Mouse (Mus musculus): ENCODE data around the gene Fry. TPM values are rescaled to one million over a fixed set of nuclear protein-coding genes. Genes with fewer than 3 reads are reported as not detected.

Fry gene
- polyA plus RNA-seq, 1 experiment from 2014 or later = 22.4 TPM

- ATAC-seq (ENCODE audit: low FRiP score) (no peak), DNase-seq (ENCODE audit: low spot score) (no peak)
- H3K4me1 ChIP-seq (replicated peaks; ENCODE audit: control insufficient read depth, insufficient read depth, low read length) = no peaks in the 10 kb centered on the region
- H3K36me3 ChIP-seq (ENCODE audit: control insufficient read depth, insufficient read depth, low read length) = no peaks in the 10 kb centered on the region
- H3K27ac ChIP-seq (ENCODE audit: low read depth, low read length) = no peak overlapping the region
- H3K4me3 ChIP-seq (ENCODE audit: low read depth, low read length) = no peak overlapping the region
- no peak overlapping the region for H3K4me2 ChIP-seq (replicated peaks; ENCODE audit: low read depth, low read length)
- no peaks in the 10 kb centered on the region for H3K9me3 ChIP-seq (ENCODE audit: control insufficient read depth, low read length)
- no peaks in the 10 kb centered on the region for H3K27me3 ChIP-seq (ENCODE audit: control insufficient read depth, insufficient read depth, low read length)
- no peak overlapping the region for H3K9ac ChIP-seq (ENCODE audit: low read depth, low read length)
- 70% methylated on average over 7 of the region's 7 CpGs for WGBS
These were observed 89.6 kb downstream of the Fry start for GRCm38 (mm10) chr5:150208009-150208408.

- Histone ChIP-seq H3K36me3 (ENCODE audit: control insufficient read depth, insufficient read depth, low read length) (no peaks in the 10 kb centered on the region), H3K9ac (ENCODE audit: low read depth, low read length) (no peak overlapping the region), H3K9me3 (ENCODE audit: control insufficient read depth, low read length) (no peaks in the 10 kb centered on the region), H3K4me1 (replicated peaks; ENCODE audit: control insufficient read depth, insufficient read depth, low read length) (no peaks in the 10 kb centered on the region), H3K4me2 (replicated peaks; ENCODE audit: low read depth, low read length) (no peak overlapping the region), H3K4me3 (ENCODE audit: low read depth, low read length) (no peak overlapping the region), H3K27me3 (ENCODE audit: control insufficient read depth, insufficient read depth, low read length) (no peaks in the 10 kb centered on the region), H3K27ac (ENCODE audit: low read depth, low read length) (no peak overlapping the region)
- no peak for ATAC-seq (ENCODE audit: low FRiP score)
- no peak for DNase-seq (ENCODE audit: low spot score)
- 90% methylated on average over 6 of the region's 6 CpGs for WGBS
These were observed 95.6 kb downstream of the Fry start for GRCm38 (mm10) chr5:150214081-150214480.

- WGBS = 67% methylated on average over 11 of the region's 11 CpGs
- ATAC-seq (ENCODE audit: low FRiP score) (no peak), DNase-seq (ENCODE audit: low spot score) (no peak)
- no peak overlapping the region for H3K4me2 ChIP-seq (replicated peaks; ENCODE audit: low read depth, low read length)
- no peaks in the 10 kb centered on the region for H3K36me3 ChIP-seq (ENCODE audit: control insufficient read depth, insufficient read depth, low read length)
- no peak overlapping the region for H3K27ac ChIP-seq (ENCODE audit: low read depth, low read length)
- no peak overlapping the region for H3K4me3 ChIP-seq (ENCODE audit: low read depth, low read length)
- H3K9me3 ChIP-seq (ENCODE audit: control insufficient read depth, low read length) = no peaks in the 10 kb centered on the region
- no peaks in the 10 kb centered on the region for H3K27me3 ChIP-seq (ENCODE audit: control insufficient read depth, insufficient read depth, low read length)
- no peaks in the 10 kb centered on the region for H3K4me1 ChIP-seq (replicated peaks; ENCODE audit: control insufficient read depth, insufficient read depth, low read length)
- no peak overlapping the region for H3K9ac ChIP-seq (ENCODE audit: low read depth, low read length)
These were observed 97.6 kb downstream of the Fry start for GRCm38 (mm10) chr5:150216066-150216465.

- H3K36me3 ChIP-seq (ENCODE audit: control insufficient read depth, insufficient read depth, low read length) = no peaks in the 10 kb centered on the region
- no peaks in the 10 kb centered on the region for H3K9me3 ChIP-seq (ENCODE audit: control insufficient read depth, low read length)
- ATAC-seq (ENCODE audit: low FRiP score) (no peak), DNase-seq (ENCODE audit: low spot score) (no peak)
- H3K9ac ChIP-seq (ENCODE audit: low read depth, low read length) = no peak overlapping the region
- H3K27ac ChIP-seq (ENCODE audit: low read depth, low read length) = no peak overlapping the region
- no peaks in the 10 kb centered on the region for H3K27me3 ChIP-seq (ENCODE audit: control insufficient read depth, insufficient read depth, low read length)
- H3K4me2 ChIP-seq (replicated peaks; ENCODE audit: low read depth, low read length) = no peak overlapping the region
- H3K4me3 ChIP-seq (ENCODE audit: low read depth, low read length) = no peak overlapping the region
- H3K4me1 ChIP-seq (replicated peaks; ENCODE audit: control insufficient read depth, insufficient read depth, low read length) = no peaks in the 10 kb centered on the region
- WGBS = 91% methylated on average over 8 of the region's 8 CpGs
These were observed 101.0 kb downstream of the Fry start for GRCm38 (mm10) chr5:150219457-150219856.

GRCm38 (mm10) chr5:150220333-150220732 is 101.9 kb downstream of the Fry start:
- H3K27me3 ChIP-seq (ENCODE audit: control insufficient read depth, insufficient read depth, low read length) = no peaks in the 10 kb centered on the region
- H3K36me3 ChIP-seq (ENCODE audit: control insufficient read depth, insufficient read depth, low read length) = no peaks in the 10 kb centered on the region
- no peak overlapping the region for H3K27ac ChIP-seq (ENCODE audit: low read depth, low read length)
- H3K4me3 ChIP-seq (ENCODE audit: low read depth, low read length) = no peak overlapping the region
- no peak for ATAC-seq (ENCODE audit: low FRiP score)
- H3K9ac ChIP-seq (ENCODE audit: low read depth, low read length) = no peak overlapping the region
- 40% methylated on average over 7 of the region's 7 CpGs for WGBS
- peak; percentile 59 for DNase-seq (ENCODE audit: low spot score)
- H3K9me3 ChIP-seq (ENCODE audit: control insufficient read depth, low read length) = no peaks in the 10 kb centered on the region
- H3K4me1 ChIP-seq (replicated peaks; ENCODE audit: control insufficient read depth, insufficient read depth, low read length) = no peaks in the 10 kb centered on the region
- no peak overlapping the region for H3K4me2 ChIP-seq (replicated peaks; ENCODE audit: low read depth, low read length)

- Histone ChIP-seq H3K9me3 (ENCODE audit: control insufficient read depth, low read length) (no peaks in the 10 kb centered on the region), H3K4me1 (replicated peaks; ENCODE audit: control insufficient read depth, insufficient read depth, low read length) (no peaks in the 10 kb centered on the region), H3K27ac (ENCODE audit: low read depth, low read length) (no peak overlapping the region), H3K27me3 (ENCODE audit: control insufficient read depth, insufficient read depth, low read length) (no peaks in the 10 kb centered on the region), H3K4me2 (replicated peaks; ENCODE audit: low read depth, low read length) (no peak overlapping the region), H3K4me3 (ENCODE audit: low read depth, low read length) (no peak overlapping the region), H3K9ac (ENCODE audit: low read depth, low read length) (no peak overlapping the region), H3K36me3 (ENCODE audit: control insufficient read depth, insufficient read depth, low read length) (no peaks in the 10 kb centered on the region)
- no peak for DNase-seq (ENCODE audit: low spot score)
- WGBS = 88% methylated on average over 6 of the region's 6 CpGs
- ATAC-seq (ENCODE audit: low FRiP score) = no peak
These were observed 103.4 kb downstream of the Fry start for GRCm38 (mm10) chr5:150221806-150222205.

- Histone ChIP-seq H3K9me3 (ENCODE audit: control insufficient read depth, low read length) (no peaks in the 10 kb centered on the region), H3K4me2 (replicated peaks; ENCODE audit: low read depth, low read length) (no peak overlapping the region), H3K4me3 (ENCODE audit: low read depth, low read length) (no peak overlapping the region), H3K9ac (ENCODE audit: low read depth, low read length) (no peak overlapping the region), H3K4me1 (replicated peaks; ENCODE audit: control insufficient read depth, insufficient read depth, low read length) (no peaks in the 10 kb centered on the region), H3K36me3 (ENCODE audit: control insufficient read depth, insufficient read depth, low read length) (no peaks in the 10 kb centered on the region), H3K27me3 (ENCODE audit: control insufficient read depth, insufficient read depth, low read length) (no peaks in the 10 kb centered on the region), H3K27ac (ENCODE audit: low read depth, low read length) (no peak overlapping the region)
- WGBS = 95% methylated on average over 10 of the region's 10 CpGs
- DNase-seq (ENCODE audit: low spot score) (no peak), ATAC-seq (ENCODE audit: low FRiP score) (no peak)
These were observed 105.2 kb downstream of the Fry start for GRCm38 (mm10) chr5:150223546-150224239.

GRCm38 (mm10) chr5:150229086-150229485 is 110.6 kb downstream of the Fry start:
- Histone ChIP-seq H3K4me2 (replicated peaks; ENCODE audit: low read depth, low read length) (no peak overlapping the region), H3K27me3 (ENCODE audit: control insufficient read depth, insufficient read depth, low read length) (no peaks in the 10 kb centered on the region), H3K4me3 (ENCODE audit: low read depth, low read length) (no peak overlapping the region), H3K4me1 (replicated peaks; ENCODE audit: control insufficient read depth, insufficient read depth, low read length) (no peaks in the 10 kb centered on the region), H3K27ac (ENCODE audit: low read depth, low read length) (no peak overlapping the region), H3K9ac (ENCODE audit: low read depth, low read length) (no peak overlapping the region), H3K9me3 (ENCODE audit: control insufficient read depth, low read length) (no peaks in the 10 kb centered on the region), H3K36me3 (ENCODE audit: control insufficient read depth, insufficient read depth, low read length) (no peaks in the 10 kb centered on the region)
- DNase-seq (ENCODE audit: low spot score) (no peak), ATAC-seq (ENCODE audit: low FRiP score) (no peak)
- WGBS = 61% methylated on average over 5 of the region's 5 CpGs

GRCm38 (mm10) chr5:150229776-150230175 is 111.3 kb downstream of the Fry start:
- ATAC-seq (ENCODE audit: low FRiP score) (no peak), DNase-seq (ENCODE audit: low spot score) (peak; percentile 12)
- no peaks in the 10 kb centered on the region for H3K27me3 ChIP-seq (ENCODE audit: control insufficient read depth, insufficient read depth, low read length)
- no peaks in the 10 kb centered on the region for H3K36me3 ChIP-seq (ENCODE audit: control insufficient read depth, insufficient read depth, low read length)
- H3K9me3 ChIP-seq (ENCODE audit: control insufficient read depth, low read length) = no peaks in the 10 kb centered on the region
- no peak overlapping the region for H3K4me3 ChIP-seq (ENCODE audit: low read depth, low read length)
- no peaks in the 10 kb centered on the region for H3K4me1 ChIP-seq (replicated peaks; ENCODE audit: control insufficient read depth, insufficient read depth, low read length)
- WGBS = 90% methylated on average over 4 of the region's 4 CpGs
- H3K27ac ChIP-seq (ENCODE audit: low read depth, low read length) = no peak overlapping the region
- no peak overlapping the region for H3K4me2 ChIP-seq (replicated peaks; ENCODE audit: low read depth, low read length)
- no peak overlapping the region for H3K9ac ChIP-seq (ENCODE audit: low read depth, low read length)
